Mouse (Mus musculus): Measurements from ENCODE around the gene Wipi2. TPM values are rescaled to one million over a fixed set of nuclear protein-coding genes. Genes with fewer than 3 reads are reported as not detected.

Gene Wipi2
- polyA plus RNA-seq, 1 experiment from 2014 or later, result 41.8 TPM

GRCm38 (mm10) chr5:142679065-142679464 is 51.6 kb downstream of the Wipi2 start:
- 86% methylated on average over 1 of the region's 1 CpGs for WGBS
- Histone ChIP-seq H3K4me3 (replicated peaks; ENCODE audit: low read depth, low read length) (no peak overlapping the region), H3K4me1 (replicated peaks; ENCODE audit: insufficient read depth, low read length) (no peaks in the 10 kb centered on the region), H3K9me3 (replicated peaks; ENCODE audit: low read length) (no peaks in the 10 kb centered on the region), H3K36me3 (ENCODE audit: insufficient read depth, low read length) (no peaks in the 10 kb centered on the region), H3K4me2 (ENCODE audit: low read length) (no peak overlapping the region), H3K9ac (ENCODE audit: low read depth, low read length) (no peak overlapping the region), H3K27ac (no peak overlapping the region), H3K27me3 (ENCODE audit: insufficient read depth, low read length) (no peaks in the 10 kb centered on the region)
- DNase-seq (ENCODE audit: low spot score), result no peak
- TF ChIP-seq CTCF (IDR thresholded peaks at IDR 0.05; ENCODE audit: low read depth), result no peak
- no peak for ATAC-seq (replicated peaks; ENCODE audit: low FRiP score, low read depth)

GRCm38 (mm10) chr5:142681911-142682310 is 54.4 kb downstream of the Wipi2 start:
- no peak for TF ChIP-seq CTCF (IDR thresholded peaks at IDR 0.05; ENCODE audit: low read depth)
- ATAC-seq (replicated peaks; ENCODE audit: low FRiP score, low read depth), result no peak
- no peaks in the 10 kb centered on the region for H3K36me3 ChIP-seq (ENCODE audit: insufficient read depth, low read length)
- no peak overlapping the region for H3K9ac ChIP-seq (ENCODE audit: low read depth, low read length)
- H3K4me2 ChIP-seq (ENCODE audit: low read length), result no peak overlapping the region
- no peak overlapping the region for H3K4me3 ChIP-seq (replicated peaks; ENCODE audit: low read depth, low read length)
- H3K27me3 ChIP-seq (ENCODE audit: insufficient read depth, low read length), result no peaks in the 10 kb centered on the region
- DNase-seq (ENCODE audit: low spot score), result no peak
- H3K9me3 ChIP-seq (replicated peaks; ENCODE audit: low read length), result no peaks in the 10 kb centered on the region
- H3K27ac ChIP-seq, result no peak overlapping the region
- no peaks in the 10 kb centered on the region for H3K4me1 ChIP-seq (replicated peaks; ENCODE audit: insufficient read depth, low read length)
- WGBS, result 70% methylated on average over 3 of the region's 3 CpGs

- 88% methylated on average over 5 of the region's 5 CpGs for WGBS
- H3K27me3 ChIP-seq (ENCODE audit: insufficient read depth, low read length), result no peaks in the 10 kb centered on the region
- no peaks in the 10 kb centered on the region for H3K9me3 ChIP-seq (replicated peaks; ENCODE audit: low read length)
- no peak overlapping the region for H3K4me2 ChIP-seq (ENCODE audit: low read length)
- H3K4me1 ChIP-seq (replicated peaks; ENCODE audit: insufficient read depth, low read length), result no peaks in the 10 kb centered on the region
- DNase-seq (ENCODE audit: low spot score) (no peak), ATAC-seq (replicated peaks; ENCODE audit: low FRiP score, low read depth) (no peak)
- no peak for TF ChIP-seq CTCF (IDR thresholded peaks at IDR 0.05; ENCODE audit: low read depth)
- H3K27ac ChIP-seq, result no peak overlapping the region
- H3K36me3 ChIP-seq (ENCODE audit: insufficient read depth, low read length), result no peaks in the 10 kb centered on the region
- H3K9ac ChIP-seq (ENCODE audit: low read depth, low read length), result no peak overlapping the region
- no peak overlapping the region for H3K4me3 ChIP-seq (replicated peaks; ENCODE audit: low read depth, low read length)
Measured at GRCm38 (mm10) chr5:142682529-142682928, 55.0 kb downstream of the Wipi2 start.

- ATAC-seq (replicated peaks; ENCODE audit: low FRiP score, low read depth) (no peak), DNase-seq (ENCODE audit: low spot score) (no peak)
- no peak for TF ChIP-seq CTCF (IDR thresholded peaks at IDR 0.05; ENCODE audit: low read depth)
- Histone ChIP-seq H3K36me3 (ENCODE audit: insufficient read depth, low read length) (no peaks in the 10 kb centered on the region), H3K4me1 (replicated peaks; ENCODE audit: insufficient read depth, low read length) (no peaks in the 10 kb centered on the region), H3K9ac (ENCODE audit: low read depth, low read length) (no peak overlapping the region), H3K27me3 (ENCODE audit: insufficient read depth, low read length) (no peaks in the 10 kb centered on the region), H3K9me3 (replicated peaks; ENCODE audit: low read length) (no peaks in the 10 kb centered on the region), H3K4me2 (ENCODE audit: low read length) (no peak overlapping the region), H3K4me3 (replicated peaks; ENCODE audit: low read depth, low read length) (no peak overlapping the region), H3K27ac (no peak overlapping the region)
- whole genome bisulfite sequencing, result 48% methylated on average over 6 of the region's 6 CpGs
Measured at GRCm38 (mm10) chr5:142688866-142689265, 61.4 kb downstream of the Wipi2 start.

GRCm38 (mm10) chr5:142690343-142690742 is 62.8 kb downstream of the Wipi2 start:
- H3K36me3 ChIP-seq (ENCODE audit: insufficient read depth, low read length), result no peaks in the 10 kb centered on the region
- H3K4me3 ChIP-seq (replicated peaks; ENCODE audit: low read depth, low read length), result no peak overlapping the region
- no peak overlapping the region for H3K27ac ChIP-seq
- H3K9me3 ChIP-seq (replicated peaks; ENCODE audit: low read length), result no peaks in the 10 kb centered on the region
- H3K9ac ChIP-seq (ENCODE audit: low read depth, low read length), result no peak overlapping the region
- no peaks in the 10 kb centered on the region for H3K27me3 ChIP-seq (ENCODE audit: insufficient read depth, low read length)
- no peak for TF ChIP-seq CTCF (IDR thresholded peaks at IDR 0.05; ENCODE audit: low read depth)
- ATAC-seq (replicated peaks; ENCODE audit: low FRiP score, low read depth), result no peak
- no peak for DNase-seq (ENCODE audit: low spot score)
- H3K4me2 ChIP-seq (ENCODE audit: low read length), result no peak overlapping the region
- H3K4me1 ChIP-seq (replicated peaks; ENCODE audit: insufficient read depth, low read length), result no peaks in the 10 kb centered on the region
- WGBS, result 61% methylated on average over 3 of the region's 3 CpGs

- TF ChIP-seq CTCF (IDR thresholded peaks at IDR 0.05; ENCODE audit: low read depth), result no peak
- H3K9ac ChIP-seq (ENCODE audit: low read depth, low read length), result no peak within 1 kb of the TSS
- H3K27me3 ChIP-seq (ENCODE audit: insufficient read depth, low read length), result no peaks in the 10 kb centered on the region
- no peak for ATAC-seq (replicated peaks; ENCODE audit: low FRiP score, low read depth)
- no peak within 1 kb of the TSS for H3K4me3 ChIP-seq (replicated peaks; ENCODE audit: low read depth, low read length)
- no peaks in the 10 kb centered on the region for H3K9me3 ChIP-seq (replicated peaks; ENCODE audit: low read length)
- H3K27ac ChIP-seq, result no peak within 1 kb of the TSS
- no peaks in the 10 kb centered on the region for H3K36me3 ChIP-seq (ENCODE audit: insufficient read depth, low read length)
- WGBS, result 32% methylated on average over 14 of the region's 14 CpGs
- H3K4me2 ChIP-seq (ENCODE audit: low read length), result no peak within 1 kb of the TSS
- no peak for DNase-seq (ENCODE audit: low spot score)
- no peaks in the 10 kb centered on the region for H3K4me1 ChIP-seq (replicated peaks; ENCODE audit: insufficient read depth, low read length)
Measured at GRCm38 (mm10) chr5:142692248-142692647, 64.8 kb downstream of the Wipi2 start, which contains the start of gene Slc29a4. Slc29a4 (plus strand) TSS chr5:142692512.

Measured in kidney, postnatal 0 days (tissue).